Mouse (Mus musculus) T-cell, adult 2 months (primary cell): Measurements from ENCODE around the gene Ntan1.
"Not testable (repeated sequence)": the region's sequence is repeated elsewhere in the genome, so short reads cannot be mapped to it uniquely, and the experiment has no call there.

Experiments used
- DNase-seq: peaks from one replicate; pipeline ENCODE4 v3.0.0; 2022; ENCODE audit warnings: low spot score

Ntan1 gene

DNA sequence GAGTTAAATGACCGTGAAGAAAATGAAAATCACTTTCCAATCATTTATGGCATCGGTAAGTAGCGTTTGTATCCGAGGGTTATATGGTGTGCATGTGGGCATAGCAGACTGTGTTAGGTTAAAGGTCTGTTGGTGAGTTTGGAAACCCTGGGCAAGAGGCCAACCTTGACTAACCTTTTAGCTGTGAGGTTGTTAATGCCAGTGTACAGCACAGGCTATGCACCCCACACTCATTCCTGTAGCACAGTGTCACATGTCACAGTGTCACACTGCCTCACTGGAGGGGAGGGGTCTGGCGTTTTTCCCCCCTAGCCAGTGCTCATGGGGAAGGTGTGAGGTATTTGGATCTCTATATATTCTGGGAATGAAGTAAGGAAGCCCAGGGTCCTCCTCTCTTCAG lies 13.0 kb downstream of the Ntan1 start:
- no peak for DNase-seq

GRCm38 (mm10) chr16:13834382-13834781 lies 15.7 kb downstream of the Ntan1 start:
- DNase-seq = no peak

GRCm38 (mm10) chr16:13840056-13840455 lies 21.4 kb downstream of the Ntan1 start:
- no peak for DNase-seq

- no peak for DNase-seq
These were observed 22.3 kb downstream of the Ntan1 start for GRCm38 (mm10) chr16:13840956-13841355.

DNA sequence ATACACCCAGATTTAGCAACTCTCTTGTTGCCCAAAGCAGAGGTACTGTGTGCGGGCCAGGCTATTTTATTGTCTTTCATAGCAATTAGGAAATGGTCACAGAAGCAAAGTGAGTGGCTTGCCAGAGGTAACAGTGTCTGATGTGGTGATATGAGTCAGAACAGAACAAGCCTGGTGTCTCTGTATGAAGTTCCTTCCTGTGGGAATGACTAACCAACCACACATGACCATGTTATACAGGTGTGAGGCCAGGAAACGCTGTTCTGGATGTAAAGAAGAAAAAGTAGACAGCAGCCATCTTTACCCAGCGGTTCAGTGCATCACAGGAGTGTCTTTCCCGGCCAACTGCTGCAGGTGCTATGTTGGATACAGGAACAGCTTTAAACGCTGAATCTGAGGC lies 26.4 kb downstream of the Ntan1 start:
- DNase-seq = no peak

DNA sequence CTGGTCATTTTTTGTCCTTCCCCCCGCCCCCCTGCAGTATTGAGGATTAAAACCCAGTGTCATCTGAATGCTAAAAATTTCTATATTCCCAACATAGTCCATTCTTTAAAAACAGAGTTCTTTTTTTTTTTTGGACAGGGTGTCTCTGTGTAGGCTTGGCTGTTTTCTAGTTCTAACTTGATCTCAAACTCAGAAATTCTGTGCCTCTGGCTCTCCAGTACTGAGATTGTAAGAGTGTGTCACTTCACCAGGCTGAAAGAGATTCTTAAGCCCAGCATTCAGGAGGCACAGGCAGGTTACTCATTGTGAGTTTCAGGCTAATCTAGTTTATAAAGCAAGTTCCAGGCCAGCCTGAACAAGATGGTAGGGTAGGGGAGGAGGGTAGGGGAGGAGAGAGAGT lies 28.0 kb downstream of the Ntan1 start:
- DNase-seq = no peak

- no peak for DNase-seq
These were observed 29.7 kb downstream of the Ntan1 start for GRCm38 (mm10) chr16:13848310-13848709.

GRCm38 (mm10) chr16:13851446-13851845 lies 32.8 kb downstream of the Ntan1 start:
- DNase-seq = no peak

DNA sequence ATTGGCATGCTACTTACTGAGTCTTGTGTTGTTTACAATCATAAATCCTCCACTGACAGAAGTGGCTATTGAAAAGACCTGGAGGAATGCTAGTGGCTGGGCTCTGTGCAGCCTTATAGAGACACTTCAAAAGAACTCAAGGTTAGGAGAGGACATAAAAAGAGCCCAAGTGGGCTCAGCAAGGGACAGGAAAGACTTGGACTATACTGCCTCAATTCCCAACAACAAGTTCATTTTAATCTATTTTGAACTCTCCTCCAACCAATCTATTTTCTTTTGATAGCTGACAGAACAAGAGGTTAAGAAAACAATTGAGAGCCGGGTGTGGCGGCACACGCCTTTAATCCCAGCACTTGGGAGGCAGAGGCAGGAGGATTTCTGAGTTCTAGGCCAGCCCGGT lies 35.2 kb downstream of the Ntan1 start:
- no peak for DNase-seq

DNA sequence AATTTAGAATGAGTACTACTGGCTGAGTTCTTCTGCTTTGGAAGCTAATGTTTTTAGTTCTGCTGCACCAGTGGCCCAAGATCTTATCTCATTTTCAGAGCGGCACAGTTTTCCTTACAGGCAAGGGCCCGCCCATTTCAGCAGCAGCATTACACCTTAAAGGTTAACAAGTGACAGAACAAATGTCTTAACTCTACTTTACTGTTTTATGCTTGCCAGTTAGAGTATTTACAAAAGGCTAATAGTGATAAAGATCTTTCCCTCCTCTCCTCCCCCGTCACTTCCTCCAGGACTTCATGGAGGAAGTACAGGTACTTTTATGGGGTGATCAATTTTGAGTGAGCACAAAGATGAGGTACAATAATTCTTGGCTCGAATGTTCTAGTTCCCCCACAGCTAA lies 47.4 kb downstream of the Ntan1 start:
- no peak for DNase-seq

DNA sequence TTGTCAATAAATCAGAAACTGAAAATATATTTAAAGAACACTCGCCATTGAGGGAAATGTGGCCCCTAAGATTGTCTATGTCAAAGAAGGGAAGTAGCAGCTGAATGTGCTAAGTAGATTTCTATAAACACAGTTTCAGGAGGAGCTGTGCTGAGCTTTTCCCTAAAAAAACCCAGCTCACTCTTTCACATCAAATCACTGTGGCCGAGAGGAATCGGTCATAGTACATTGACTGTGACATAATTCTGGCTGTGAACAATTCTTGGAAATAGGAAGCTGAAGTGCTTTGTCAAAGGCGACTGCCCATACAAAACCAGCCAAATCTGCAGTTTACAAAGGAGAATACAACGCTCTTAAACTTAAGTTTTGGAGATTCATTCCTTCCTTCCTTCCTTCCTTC lies 48.0 kb downstream of the Ntan1 start:
- no peak for DNase-seq

DNA sequence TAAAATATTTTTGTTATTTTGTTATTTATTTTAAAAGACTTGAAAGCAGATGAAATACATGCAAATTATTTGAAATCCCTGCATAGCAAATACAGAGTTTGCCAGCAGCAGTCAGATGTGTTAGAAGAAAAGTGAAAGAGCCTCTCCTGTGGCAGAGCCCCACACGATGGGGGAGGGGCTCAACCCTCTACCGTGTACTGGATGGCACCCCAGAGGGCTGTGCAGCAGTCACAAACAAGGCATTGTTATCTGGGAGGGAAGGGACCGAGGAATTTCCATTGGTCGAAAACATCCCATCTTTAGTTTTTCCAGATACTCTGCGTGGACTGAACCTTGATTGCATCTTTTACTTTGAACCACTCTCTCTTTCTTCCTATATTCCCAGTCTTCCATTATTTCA lies 48.8 kb downstream of the Ntan1 start:
- DNase-seq = not testable (repeated sequence)

DNA sequence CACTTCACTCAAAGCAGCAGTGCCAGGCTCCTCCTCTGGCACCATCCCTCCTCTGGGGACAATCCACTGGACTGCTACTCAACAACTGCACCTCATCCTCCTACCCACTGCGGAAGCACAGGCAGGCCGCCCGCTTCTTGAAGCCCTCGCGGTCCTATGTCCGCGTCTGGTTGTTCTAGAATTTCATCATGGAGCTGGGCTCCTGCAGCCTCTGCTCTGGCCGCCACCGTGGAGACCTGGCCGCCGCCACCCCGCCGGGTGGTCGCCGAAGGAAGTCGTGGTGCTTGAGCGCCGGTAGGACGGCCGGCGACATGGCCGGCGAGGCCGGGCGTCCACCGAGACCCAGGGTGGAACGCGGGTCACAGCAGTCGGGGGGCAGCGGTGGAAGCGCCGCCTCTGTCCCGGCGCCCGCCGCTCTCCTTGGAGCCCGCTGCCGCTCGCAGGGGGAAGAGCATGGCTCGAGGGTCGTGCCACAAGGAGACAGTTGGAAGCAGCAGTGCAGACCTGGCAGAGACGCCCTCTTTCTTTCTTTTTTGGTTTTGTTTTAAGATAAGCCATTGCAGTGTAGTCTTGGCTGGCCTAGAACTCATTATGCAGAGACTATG lies 49.4 kb downstream of the Ntan1 start:
- DNase-seq = no peak

- DNase-seq = no peak
These were observed 56.8 kb downstream of the Ntan1 start for GRCm38 (mm10) chr16:13875483-13875882.

GRCm38 (mm10) chr16:13883094-13883774 lies 64.6 kb downstream of the Ntan1 start:
- no peak for DNase-seq
